In the genomic region with DNA sequence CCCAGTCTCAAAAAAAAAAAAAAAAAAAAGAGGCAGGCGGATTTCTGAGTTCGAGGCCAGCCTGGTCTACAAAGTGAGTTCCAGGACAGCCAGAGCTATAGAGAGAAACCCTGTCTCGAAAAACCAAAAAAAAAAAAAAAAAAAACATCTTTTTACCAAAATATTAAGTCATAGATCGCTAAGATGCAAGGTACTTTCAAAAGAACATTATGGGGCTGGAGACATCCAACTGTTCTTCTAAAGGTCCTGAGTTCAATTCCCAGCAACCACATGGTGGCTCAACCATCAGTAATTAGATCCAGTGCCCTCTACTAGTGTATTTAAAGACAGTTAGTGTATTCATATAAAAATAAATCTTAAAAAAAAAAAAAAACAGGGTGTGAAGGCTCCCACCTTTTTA, we compare ENCODE assay signal across 11 mouse cellular contexts. TPM values are rescaled to one million over a fixed set of nuclear protein-coding genes. Genes with fewer than 3 reads are reported as not detected.
"Had no signal": no experiment of that assay in that cellular context is flagged by ENCODE, and none has a peak within 500 bp of the region (broad histone marks: within the 10 kb centered on the region; RNA-seq: fewer than 3 reads in every experiment).

No protein-coding gene starts in this region.

RNA-seq across cellular contexts. Expression of a gene that starts 4.6 kb away (rescaled TPM):
- total RNA-seq: megakaryocyte progenitor cell, adult 5-6 weeks; megakaryocyte, adult 5-6 weeks; megakaryocyte-erythroid progenitor cell, adult 5-6 weeks; midbrain, postnatal 0 days; monocyte, adult 5-6 weeks had no signal
- polyA plus RNA-seq: liver, embryonic 11.5 days; liver, embryonic 13.5 days; lung, postnatal 0 days; macrophage; midbrain, embryonic 14.5 days; myocyte had no signal
